Mouse (Mus musculus) ES-E14 (cell line): Measurements from ENCODE around the gene Thada.

Experiments
- HCFC1 ChIP-seq: IDR thresholded peaks from 2 replicates; pipeline ENCODE4 v1.6.1; 2012; ENCODE audit warnings: low read length, inconsistent platforms, borderline replicate concordance; ENCODE audit not compliant: insufficient read depth
- MAFK ChIP-seq: IDR thresholded peaks from 2 replicates; pipeline ENCODE4 v1.6.1; 2014; ENCODE audit warnings: mild to moderate bottlenecking, low read depth, low read length, inconsistent platforms; ENCODE audit not compliant: insufficient read depth
- ZC3H11A ChIP-seq: IDR thresholded peaks from 2 replicates; pipeline ENCODE4 v1.6.1; 2012; ENCODE audit warnings: low read depth, mild to moderate bottlenecking, inconsistent platforms, low read length, borderline replicate concordance
- ZNF384 ChIP-seq: IDR thresholded peaks from 2 replicates; pipeline ENCODE4 v1.6.1; 2012; ENCODE audit warnings: low read depth, low read length, inconsistent platforms

GRCm38 (mm10) chr17:84261010-84261409 lies 205.0 kb downstream of the Thada start:
- TF ChIP-seq HCFC1, result no peak
- no peak for TF ChIP-seq ZNF384
- TF ChIP-seq MAFK, result no peak
- TF ChIP-seq ZC3H11A, result no peak
